Mouse (Mus musculus) embryonic fibroblast, embryonic 13.5 days (primary cell): ENCODE results near the gene Eqtn. TPM values are rescaled to one million over a fixed set of nuclear protein-coding genes. Genes with fewer than 3 reads are reported as not detected.

ENCODE experiments used
- H3K27ac ChIP-seq: 2 replicates; pipeline ENCODE4 v1.5.1; 2012; ENCODE audit warnings: low read length, control low read depth, inconsistent platforms; ENCODE audit not compliant: insufficient read depth
- H3K4me1 ChIP-seq: 2 replicates; pipeline ENCODE4 v1.6.1; 2011; ENCODE audit warnings: low read length; ENCODE audit not compliant: control insufficient read depth, insufficient read depth
- H3K4me3 ChIP-seq: 2 replicates; pipeline ENCODE4 v1.5.1; 2011; ENCODE audit warnings: mild to moderate bottlenecking, control low read depth, low read length; ENCODE audit not compliant: insufficient read depth
- CTCF ChIP-seq: IDR thresholded peaks from 2 replicates; pipeline ENCODE4 v1.5.1; 2011; ENCODE audit warnings: mild to moderate bottlenecking, control low read depth, low read length, moderate library complexity, borderline replicate concordance; ENCODE audit not compliant: insufficient read depth
- POLR2A ChIP-seq: IDR thresholded peaks from 2 replicates; pipeline ENCODE4 v1.6.1; 2011; ENCODE audit warnings: low read depth, mild to moderate bottlenecking, control low read depth, low read length, moderate library complexity
- polyA plus RNA-seq: library from polyadenylated mRNA; stranded (reverse); fragments of >200 nt; gene quantifications from 2 replicates; pipeline ENCODE4 v1.2.4, GENCODE M21; 2011; ENCODE audit warnings: low read depth; ENCODE audit not compliant: missing spikeins, insufficient read length

Eqtn gene
- 0.92 TPM in 1 of 2 replicates, not detected in the other for polyA plus RNA-seq

DNA sequence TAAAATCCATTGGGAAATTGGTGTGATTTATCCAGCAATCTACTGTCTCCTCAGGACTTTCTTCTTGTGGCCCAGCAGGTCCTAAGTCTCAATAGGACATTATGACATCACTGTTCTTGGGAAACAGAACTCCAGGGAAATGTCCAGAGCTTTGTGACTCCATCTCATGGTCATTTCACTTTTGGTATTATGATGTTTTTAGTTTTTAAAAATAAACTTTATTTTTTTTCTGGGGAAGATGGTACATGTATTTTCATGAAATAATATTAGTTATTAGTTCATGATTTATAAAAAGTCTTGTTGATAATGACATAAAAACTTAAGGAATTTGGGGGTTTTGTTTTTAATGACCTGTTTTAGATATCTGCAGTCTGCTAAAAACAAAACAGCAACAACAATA lies at the start of gene Eqtn:
Gene Eqtn (minus strand): TSS at position 101 of the 400 bp plus-strand sequence.
- Histone ChIP-seq H3K4me1 (no peaks in the 10 kb centered on the region), H3K4me3 (no peak within 1 kb of the TSS)
- TF ChIP-seq CTCF (no peak), POLR2A (no peak)

DNA sequence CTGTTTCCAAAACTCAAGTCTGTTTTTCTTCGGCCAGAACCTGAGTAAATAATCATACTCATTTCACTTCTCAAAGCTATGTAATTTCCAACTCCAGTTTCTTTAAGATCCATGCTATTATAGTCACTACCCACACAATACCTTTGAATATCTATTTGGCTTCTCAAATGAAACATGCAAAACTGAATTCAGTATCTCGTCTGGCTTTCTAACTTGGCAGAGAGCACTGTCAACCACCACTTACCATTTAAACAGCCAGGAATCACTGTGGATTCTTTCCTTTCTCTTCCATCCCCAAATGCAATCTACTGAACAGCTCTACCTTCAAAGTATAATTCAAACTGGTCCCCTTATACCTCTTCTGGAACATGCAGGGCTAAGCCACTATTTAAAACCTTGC lies 44.7 kb upstream of the Eqtn start:
- no peak for TF ChIP-seq POLR2A
- TF ChIP-seq CTCF = no peak

More for the DNA sequence above, at the start of gene Eqtn:
- no peak within 1 kb of the TSS for H3K27ac ChIP-seq

DNA sequence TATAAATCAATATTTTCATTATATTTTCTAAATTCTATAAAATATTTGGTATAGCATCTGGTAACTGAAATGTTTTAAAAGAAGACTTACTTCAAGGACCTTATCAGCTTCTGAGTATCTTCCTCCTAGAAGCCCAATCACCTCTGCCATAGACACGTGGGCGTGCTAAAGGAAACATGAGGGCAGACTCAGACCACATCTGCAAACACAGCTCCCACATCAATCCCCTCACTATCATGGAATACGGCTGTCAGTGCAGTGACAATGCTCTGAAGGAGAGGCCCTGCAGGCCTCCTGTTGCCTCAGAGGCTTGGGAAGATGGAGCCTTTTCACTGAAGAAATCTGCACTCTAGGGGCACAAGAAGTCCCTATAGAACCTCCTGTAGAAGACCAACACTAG lies 24.1 kb upstream of the Eqtn start:
- no peak overlapping the region for H3K27ac ChIP-seq
- H3K4me3 ChIP-seq = no peak overlapping the region
- H3K4me1 ChIP-seq = no peaks in the 10 kb centered on the region
- TF ChIP-seq POLR2A (no peak), CTCF (no peak)

More for the DNA sequence above, 44.7 kb upstream of the Eqtn start:
- H3K4me1 ChIP-seq = peaks cover 6% of the 10 kb centered on the region
- no peak overlapping the region for H3K4me3 ChIP-seq
- H3K27ac ChIP-seq = no peak overlapping the region

DNA sequence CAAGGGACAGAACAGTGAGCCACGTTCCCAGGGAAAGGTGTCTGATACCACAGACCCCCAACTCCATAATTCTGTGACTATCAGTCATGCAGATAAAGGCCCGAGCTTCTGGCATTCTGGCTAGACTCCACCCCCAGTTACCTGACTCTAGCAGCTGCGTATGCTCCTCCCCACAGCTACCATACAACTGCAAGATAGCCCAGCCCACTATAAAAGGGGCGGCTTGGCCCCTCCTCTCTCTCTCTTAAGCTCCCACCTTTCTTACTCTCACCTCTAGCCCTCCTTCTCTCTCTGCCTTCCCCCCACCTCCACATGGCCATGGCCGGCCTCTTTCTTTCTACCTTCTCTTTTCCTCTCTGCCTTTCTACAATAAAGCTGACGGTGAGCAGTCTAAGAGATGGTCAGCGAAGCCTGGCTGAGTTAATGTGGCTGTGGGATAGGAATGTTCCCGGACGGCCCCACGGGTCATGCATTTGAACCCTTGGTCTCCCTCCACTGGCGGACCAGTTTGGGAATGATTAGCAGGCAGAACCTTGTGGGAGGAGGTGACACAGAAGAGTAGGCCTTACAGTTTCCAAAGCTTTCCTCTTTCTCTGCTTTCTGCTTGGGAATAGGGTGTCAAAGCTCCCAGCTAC lies 12.7 kb upstream of the Eqtn start:
- no peak for TF ChIP-seq POLR2A
- no peak for TF ChIP-seq CTCF
- H3K27ac ChIP-seq = no peak overlapping the region
- H3K4me1 ChIP-seq = no peaks in the 10 kb centered on the region
- H3K4me3 ChIP-seq = no peak overlapping the region

DNA sequence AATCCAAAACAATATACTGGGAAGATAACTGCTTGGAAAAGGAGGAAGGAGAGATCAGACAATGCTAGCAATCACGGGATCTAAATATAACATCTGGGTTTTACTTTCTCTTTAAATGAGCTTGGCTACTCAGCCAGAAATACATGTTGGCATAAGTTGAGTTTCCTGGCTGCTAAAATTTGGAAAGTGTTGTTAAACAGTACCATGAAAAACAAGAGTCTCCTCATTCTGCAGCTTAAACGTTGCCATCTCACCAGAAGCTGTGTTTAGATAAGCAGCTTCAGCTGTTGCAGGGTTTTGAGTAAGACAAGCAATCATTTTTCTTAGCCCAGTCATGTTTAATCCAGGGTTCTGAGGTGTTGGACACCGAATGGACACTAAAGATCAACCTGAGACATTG lies 26.9 kb downstream of the Eqtn start:
- no peaks in the 10 kb centered on the region for H3K4me1 ChIP-seq
- no peak overlapping the region for H3K27ac ChIP-seq
- H3K4me3 ChIP-seq = no peak overlapping the region
- TF ChIP-seq CTCF (no peak), POLR2A (no peak)

DNA sequence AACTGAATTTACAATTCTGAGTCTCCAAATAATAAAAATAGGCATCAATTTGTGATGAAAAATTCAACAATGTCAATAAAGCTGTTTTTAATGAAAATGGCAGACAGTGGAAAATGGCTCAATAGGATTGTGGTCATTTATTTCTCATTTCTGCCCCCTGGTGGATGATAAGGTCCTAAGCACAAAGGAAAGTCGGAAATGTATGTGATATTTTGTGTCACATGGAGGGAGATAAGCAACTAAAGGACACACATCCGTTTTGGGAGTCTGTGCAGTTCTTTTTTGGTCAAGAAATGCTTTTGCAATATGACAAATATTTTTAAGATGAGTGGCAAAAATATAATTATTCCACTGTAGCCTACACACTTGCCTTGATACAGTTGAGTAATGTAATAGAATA lies 27.9 kb downstream of the Eqtn start:
- TF ChIP-seq CTCF (no peak), POLR2A (no peak)
- no peaks in the 10 kb centered on the region for H3K4me1 ChIP-seq
- H3K4me3 ChIP-seq = no peak overlapping the region
- H3K27ac ChIP-seq = no peak overlapping the region

Other genes starting within 250 kb of the Eqtn start
- 0.22 and 0.83 TPM in 2 replicates for gene Tek, start 189.6 kb downstream of the Eqtn start, polyA plus RNA-seq
- 31.5 and 41.3 TPM in 2 replicates for gene Mysm1, start 50.3 kb upstream of the Eqtn start, polyA plus RNA-seq
- 45.3 and 60.9 TPM in 2 replicates for gene Jun, start 123.4 kb upstream of the Eqtn start, polyA plus RNA-seq